In genomic region chr1:131867946-131868290, GRCm38 (mm10) we compare ENCODE assay signal across 8 mouse cellular contexts. TPM values are rescaled to one million over a fixed set of nuclear protein-coding genes. Genes with fewer than 3 reads are reported as not detected.
DNase-seq lines count a peak whose midpoint lies in the region; ATAC-seq lines count a peak whose summit lies in the region.

No protein-coding gene starts in this region.

- no peaks in the 10 kb centered on the region for H3K36me3 ChIP-seq in forebrain, embryonic 13.5 days (ENCODE audit: poor library complexity, severe bottlenecking)
- H3K36me3 ChIP-seq in limb, embryonic 10.5 days: no peaks in the 10 kb centered on the region
- no peaks in the 10 kb centered on the region for H3K36me3 ChIP-seq in midbrain, embryonic 10.5 days

- peaks cover 6% of the 10 kb centered on the region for H3K4me1 ChIP-seq in forebrain, embryonic 13.5 days
- H3K4me1 ChIP-seq in limb, embryonic 10.5 days: peaks cover 7% of the 10 kb centered on the region
- peaks cover 9% of the 10 kb centered on the region for H3K4me1 ChIP-seq in midbrain, embryonic 10.5 days

- H3K4me3 ChIP-seq in forebrain, embryonic 13.5 days: peak overlapping the region; percentile 57
- H3K4me3 ChIP-seq in limb, embryonic 10.5 days: peak overlapping the region; percentile 69
- H3K4me3 ChIP-seq in midbrain, embryonic 10.5 days: peak overlapping the region; percentile 74

- DNase-seq in adrenal gland, postnatal 25 days: peak; percentile 12
- no peak for DNase-seq in adrenal gland, adult 8-10 months
- DNase-seq in 416B (ENCODE audit: low read depth): peak; percentile 21
- no peak for DNase-seq in limb, embryonic 10.5 days (ENCODE audit: low spot score)
- DNase-seq in midbrain, embryonic 10.5 days (ENCODE audit: low spot score): peak; percentile 23
- DNase-seq in left cerebral cortex, adult 11 months (ENCODE audit: low spot score): no peak

- H3K4me2 ChIP-seq in forebrain, embryonic 13.5 days: peak overlapping the region; percentile 75

- H3K27ac ChIP-seq in forebrain, embryonic 13.5 days: no peak overlapping the region
- H3K27ac ChIP-seq in limb, embryonic 10.5 days: peak overlapping the region; percentile 67
- peak overlapping the region; percentile 79; the same call in 1 of the 2 replicates for H3K27ac ChIP-seq in midbrain, embryonic 10.5 days (replicated peaks)

- ATAC-seq in forebrain, embryonic 13.5 days: no peak
- no peak for ATAC-seq in activated CD4-positive, CD25-positive, alpha-beta regulatory T cell, adult 4 months

- 30% methylated on average over 10 of the region's 10 CpGs for WGBS in forebrain, embryonic 13.5 days
- WGBS in limb, embryonic 10.5 days: 19% methylated on average over 10 of the region's 10 CpGs
- WGBS in midbrain, embryonic 10.5 days: 33% methylated on average over 10 of the region's 10 CpGs

- 0 out of 2 replicates have a peak, but pooled peaks cover 8% of the 10 kb centered on the region for H3K27me3 ChIP-seq in forebrain, embryonic 13.5 days
- H3K27me3 ChIP-seq in limb, embryonic 10.5 days (ENCODE audit: low read depth, poor library complexity, severe bottlenecking): peaks cover 11% of the 10 kb centered on the region
- H3K27me3 ChIP-seq in midbrain, embryonic 10.5 days (ENCODE audit: low read depth, poor library complexity, severe bottlenecking): peaks cover 17% of the 10 kb centered on the region

- 0 out of 2 replicates have a peak overlapping the region, but pooled peaks have one; percentile 56 for H3K9ac ChIP-seq in forebrain, embryonic 13.5 days

- H3K9me3 ChIP-seq in forebrain, embryonic 13.5 days (replicated peaks): no peaks in the 10 kb centered on the region
- no peaks in the 10 kb centered on the region for H3K9me3 ChIP-seq in limb, embryonic 10.5 days (replicated peaks)
- H3K9me3 ChIP-seq in midbrain, embryonic 10.5 days (replicated peaks): no peaks in the 10 kb centered on the region

RNA-seq across cellular contexts. Expression of gene Rab29, which starts 0.9 kb away (rescaled TPM):
- 15.9 and 21.3 TPM in 2 replicates for total RNA-seq in adrenal gland, postnatal 25 days (2021)
- 10 to 100 TPM; 15.0 to 28.6 (median 22.0) TPM for total RNA-seq in adrenal gland, adult 8-10 months (2022)
- polyA plus RNA-seq in forebrain, embryonic 13.5 days (2015; fragmentation: Nextera tagmentation; extraction: Ambion mirVana): 8.5 and 9.2 TPM in 2 replicates
- 6.1 and 8.6 TPM in 2 replicates for polyA plus RNA-seq in limb, embryonic 10.5 days (2016; fragmentation: Nextera tagmentation; extraction: Ambion mirVana)
- 10.2 and 13.7 TPM in 2 replicates for polyA plus RNA-seq in midbrain, embryonic 10.5 days (2016; fragmentation: Nextera tagmentation; extraction: Ambion mirVana)
- 10 to 100 TPM; 45.6 to 48.2 TPM for polyA plus RNA-seq in activated CD4-positive, CD25-positive, alpha-beta regulatory T cell, adult 4 months (2017; shearing (Covaris generic))

RNA-seq across cellular contexts. Expression of gene Slc41a1, which starts 40.6 kb away (rescaled TPM):
- 60.7 and 74.8 TPM in 2 replicates for total RNA-seq in adrenal gland, postnatal 25 days (2021)
- 10 to 100 TPM; 49.1 to 57.2 (median 53.0) TPM for total RNA-seq in adrenal gland, adult 8-10 months (2022)
- polyA plus RNA-seq in forebrain, embryonic 13.5 days (2015; fragmentation: Nextera tagmentation; extraction: Ambion mirVana): 10.5 and 11.3 TPM in 2 replicates
- polyA plus RNA-seq in limb, embryonic 10.5 days (2016; fragmentation: Nextera tagmentation; extraction: Ambion mirVana): 11.1 and 13.0 TPM in 2 replicates
- 11.4 and 12.1 TPM in 2 replicates for polyA plus RNA-seq in midbrain, embryonic 10.5 days (2016; fragmentation: Nextera tagmentation; extraction: Ambion mirVana)
- 10 to 100 TPM; 15.0 to 17.9 TPM for polyA plus RNA-seq in activated CD4-positive, CD25-positive, alpha-beta regulatory T cell, adult 4 months (2017; shearing (Covaris generic))

RNA-seq across cellular contexts. Expression of gene Nucks1, which starts 42.4 kb away (rescaled TPM):
- total RNA-seq in adrenal gland, postnatal 25 days (2021): 124 and 137 TPM in 2 replicates
- 100 to 1,000 TPM; 134 to 174 (median 151) TPM for total RNA-seq in adrenal gland, adult 8-10 months (2022)
- polyA plus RNA-seq in forebrain, embryonic 13.5 days (2015; fragmentation: Nextera tagmentation; extraction: Ambion mirVana): 83.9 and 86.1 TPM in 2 replicates
- 97.8 and 110 TPM in 2 replicates for polyA plus RNA-seq in limb, embryonic 10.5 days (2016; fragmentation: Nextera tagmentation; extraction: Ambion mirVana)
- 103 and 104 TPM in 2 replicates for polyA plus RNA-seq in midbrain, embryonic 10.5 days (2016; fragmentation: Nextera tagmentation; extraction: Ambion mirVana)
- 10 to 100 TPM; 41.6 to 44.3 TPM for polyA plus RNA-seq in activated CD4-positive, CD25-positive, alpha-beta regulatory T cell, adult 4 months (2017; shearing (Covaris generic))

Comparison
In these comparisons a context has a peak if more than half of its experiments do, and no peak if none do; other contexts are left out.
1. DNase-seq: peak in adrenal gland, postnatal 25 days (single experiment), 416B (single experiment) and midbrain, embryonic 10.5 days (single experiment); none in adrenal gland, adult 8-10 months (single experiment), limb, embryonic 10.5 days (single experiment) and left cerebral cortex, adult 11 months (single experiment).
2. Peak in every context shown above with its lines, with median percentiles within 50 percentile points of each other: H3K4me3 ChIP-seq.